ENCODE assay signal across 14 mouse cellular contexts in the genomic region with DNA sequence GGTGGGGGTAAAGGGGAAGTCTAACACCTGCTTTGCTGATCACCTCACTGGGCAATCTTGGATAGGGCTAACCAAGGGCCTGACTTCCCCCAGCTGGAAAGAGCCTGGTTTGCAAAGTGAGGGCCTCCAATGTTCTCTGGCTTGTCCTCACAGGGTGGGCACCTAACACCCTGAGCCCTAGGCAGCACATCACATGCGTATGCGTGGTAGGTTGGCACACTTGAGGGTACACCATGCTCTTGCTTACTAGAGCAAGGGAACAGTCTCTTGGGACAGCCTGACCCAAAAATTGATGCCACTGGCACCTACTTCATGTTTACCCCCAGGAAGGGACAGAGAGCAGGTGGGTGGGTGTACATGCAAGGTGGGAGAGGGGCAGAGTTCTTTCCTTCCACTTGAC. TPM values are rescaled to one million over a fixed set of nuclear protein-coding genes. Genes with fewer than 3 reads are reported as not detected.
DNase-seq lines count a peak whose midpoint lies in the region; ATAC-seq lines count a peak whose summit lies in the region.
"Had no signal": no experiment of that assay in that cellular context is flagged by ENCODE, and none has a peak within 500 bp of the region (broad histone marks: within the 10 kb centered on the region; RNA-seq: fewer than 3 reads in every experiment).

No protein-coding gene starts in this region.

- 88% methylated on average over 2 of the region's 2 CpGs for WGBS in heart, embryonic 14.5 days
- WGBS in hindbrain, embryonic 12.5 days = 90% methylated on average over 2 of the region's 2 CpGs
- 91% methylated on average over 2 of the region's 2 CpGs for WGBS in midbrain, embryonic 14.5 days

- peak overlapping the region in 1 of 2 experiments; percentile 62; a peak in 1 of 4 replicates for H3K4me3 ChIP-seq in heart, embryonic 14.5 days (ENCODE audit: control insufficient read depth in 1 of 2, insufficient read depth in 1 of 2, low read depth in 1 of 2, low read length in 2 of 2)
- H3K4me3 ChIP-seq in brown adipose tissue, adult 24 weeks (ENCODE audit: insufficient read depth, low read depth, low read length) = peak overlapping the region; percentile 69
- peak overlapping the region; percentile 77 for H3K4me3 ChIP-seq in hindbrain, embryonic 12.5 days
- H3K4me3 ChIP-seq in midbrain, embryonic 14.5 days (replicated peaks; ENCODE audit: low read depth, low read length) = peak overlapping the region; percentile 69
- H3K4me3 ChIP-seq: myocyte had no signal

- H3K27me3 ChIP-seq in heart, embryonic 14.5 days (ENCODE audit: control insufficient read depth, insufficient read depth, low read length) = peaks cover 27% of the 10 kb centered on the region
- peaks cover 32% of the 10 kb centered on the region for H3K27me3 ChIP-seq in hindbrain, embryonic 12.5 days
- no peaks in the 10 kb centered on the region for H3K27me3 ChIP-seq in midbrain, embryonic 14.5 days (ENCODE audit: control insufficient read depth, insufficient read depth, low read length)

- no peaks in the 10 kb centered on the region for H3K9me3 ChIP-seq in heart, embryonic 14.5 days (ENCODE audit: control insufficient read depth, low read length)
- no peaks in the 10 kb centered on the region for H3K9me3 ChIP-seq in hindbrain, embryonic 12.5 days (replicated peaks)
- no peaks in the 10 kb centered on the region for H3K9me3 ChIP-seq in midbrain, embryonic 14.5 days (ENCODE audit: control insufficient read depth, low read length)

- peak overlapping the region; percentile 98 for H3K4me2 ChIP-seq in heart, embryonic 14.5 days (ENCODE audit: low read length)
- H3K4me2 ChIP-seq in hindbrain, embryonic 12.5 days (replicated peaks) = peak overlapping the region; percentile 89
- peak overlapping the region; percentile 65 for H3K4me2 ChIP-seq in midbrain, embryonic 14.5 days (ENCODE audit: low read length)

- DNase-seq in heart, postnatal 4 days = no peak
- no peak for DNase-seq in midbrain, embryonic 14.5 days
- DNase-seq in right cerebral cortex, postnatal 36 days (ENCODE audit: low spot score in 2 of 2) = no peak
- no peak for DNase-seq in left cerebral cortex, adult 18-20 months (ENCODE audit: low spot score in 2 of 2)
- no peak for DNase-seq in kidney, postnatal 4 days
- DNase-seq: adrenal gland, adult 2 months; embryo, embryonic 11 days; kidney, adult 18-20 months; thymus, adult 2 months had no signal

- no peak overlapping the region for H3K27ac ChIP-seq in heart, embryonic 14.5 days (replicated peaks in 1 of 2; ENCODE audit: control insufficient read depth in 1 of 2, insufficient read depth in 1 of 2, low read depth in 2 of 2, low read length in 2 of 2)
- peak overlapping the region; percentile 39 for H3K27ac ChIP-seq in brown adipose tissue, adult 24 weeks (replicated peaks; ENCODE audit: low read depth, low read length)
- no peak overlapping the region for H3K27ac ChIP-seq in hindbrain, embryonic 12.5 days
- H3K27ac ChIP-seq in midbrain, embryonic 14.5 days (replicated peaks; ENCODE audit: low read depth, low read length) = peak overlapping the region; percentile 92; the same call in 1 of the 2 replicates

- ATAC-seq in heart, embryonic 14.5 days (ENCODE audit: insufficient number of reproducible peaks, insufficient read depth, low FRiP score, low read depth) = no peak
- ATAC-seq in hindbrain, embryonic 12.5 days (ENCODE audit: low FRiP score) = no peak
- no peak for ATAC-seq in midbrain, embryonic 14.5 days (ENCODE audit: low FRiP score, low TSS enrichment)
- ATAC-seq: CD4-positive, CD25-positive, alpha-beta regulatory T cell, adult 4 months had no signal

- H3K9ac ChIP-seq in heart, embryonic 14.5 days (ENCODE audit: low read length) = no peak overlapping the region
- peak overlapping the region; percentile 94 for H3K9ac ChIP-seq in hindbrain, embryonic 12.5 days
- peak overlapping the region; percentile 90 for H3K9ac ChIP-seq in midbrain, embryonic 14.5 days (replicated peaks; ENCODE audit: low read length)

- H3K36me3 ChIP-seq in heart, embryonic 14.5 days (ENCODE audit: control insufficient read depth, insufficient read depth, low read length) = no peaks in the 10 kb centered on the region
- H3K36me3 ChIP-seq in hindbrain, embryonic 12.5 days = no peaks in the 10 kb centered on the region
- H3K36me3 ChIP-seq in midbrain, embryonic 14.5 days (ENCODE audit: control insufficient read depth, insufficient read depth, low read length) = no peaks in the 10 kb centered on the region

- peaks cover 5 to 13% of the 10 kb centered on the region in 2 experiments for H3K4me1 ChIP-seq in heart, embryonic 14.5 days (ENCODE audit: control insufficient read depth in 2 of 2, insufficient read depth in 2 of 2, low read length in 2 of 2)
- H3K4me1 ChIP-seq in brown adipose tissue, adult 24 weeks (ENCODE audit: control insufficient read depth, insufficient read depth, insufficient read length, low read length) = peaks cover 12% of the 10 kb centered on the region
- peaks cover 43% of the 10 kb centered on the region for H3K4me1 ChIP-seq in hindbrain, embryonic 12.5 days
- peaks cover 23% of the 10 kb centered on the region for H3K4me1 ChIP-seq in midbrain, embryonic 14.5 days (ENCODE audit: control insufficient read depth, insufficient read depth, low read length)

RNA-seq across cellular contexts. Expression of a gene that starts 2.0 kb away (rescaled TPM):
- 3.3 and 3.7 TPM in 2 replicates for polyA plus RNA-seq in heart, embryonic 14.5 days (2014; fragmentation: Nextera tagmentation; extraction: Ambion mirVana)
- 10 to 100 TPM; 17.0 to 18.0 TPM for total RNA-seq in heart, postnatal 4 days (2021)
- polyA plus RNA-seq in brown adipose tissue, adult 24 weeks (2012; ENCODE audit: insufficient read depth, insufficient read length, missing spikeins) = 3.2 and 3.5 TPM in 2 replicates
- 8.8 and 9.3 TPM in 2 replicates for polyA plus RNA-seq in hindbrain, embryonic 12.5 days (2016; fragmentation: Nextera tagmentation; extraction: Ambion mirVana)
- polyA plus RNA-seq in midbrain, embryonic 14.5 days (2014; fragmentation: Nextera tagmentation; extraction: Ambion mirVana) = 12.6 TPM in 2 replicates
- total RNA-seq in left cerebral cortex, adult 18-20 months (2021) = 10 to 100 TPM; 53.7 to 55.4 TPM
- polyA plus RNA-seq: CD4-positive, CD25-positive, alpha-beta regulatory T cell, adult 4 months had no signal

RNA-seq across cellular contexts. Expression of a gene that starts 46.6 kb away (rescaled TPM):
- 61.9 and 64.7 TPM in 2 replicates for polyA plus RNA-seq in heart, embryonic 14.5 days (2014; fragmentation: Nextera tagmentation; extraction: Ambion mirVana)
- 10 to 100 TPM; 55.6 to 55.9 TPM for total RNA-seq in heart, postnatal 4 days (2021)
- polyA plus RNA-seq in brown adipose tissue, adult 24 weeks (2012; ENCODE audit: insufficient read depth, insufficient read length, missing spikeins) = 23.2 and 24.3 TPM in 2 replicates
- 112 and 123 TPM in 2 replicates for polyA plus RNA-seq in hindbrain, embryonic 12.5 days (2016; fragmentation: Nextera tagmentation; extraction: Ambion mirVana)
- polyA plus RNA-seq in midbrain, embryonic 14.5 days (2014; fragmentation: Nextera tagmentation; extraction: Ambion mirVana) = 52.0 and 66.0 TPM in 2 replicates
- total RNA-seq in left cerebral cortex, adult 18-20 months (2021) = 10 to 100 TPM; 53.3 to 53.6 TPM

RNA-seq across cellular contexts. Expression of a gene that starts 52.4 kb away (rescaled TPM):
- not detected in 2 replicates for polyA plus RNA-seq in heart, embryonic 14.5 days (2014; fragmentation: Nextera tagmentation; extraction: Ambion mirVana)
- total RNA-seq in heart, postnatal 4 days (2021) = not detected
- polyA plus RNA-seq in brown adipose tissue, adult 24 weeks (2012; ENCODE audit: insufficient read depth, insufficient read length, missing spikeins) = 0.99 TPM in 1 of 2 replicates, not detected in the other
- polyA plus RNA-seq in hindbrain, embryonic 12.5 days (2016; fragmentation: Nextera tagmentation; extraction: Ambion mirVana) = 0.32 TPM in 1 of 2 replicates, not detected in the other
- polyA plus RNA-seq in midbrain, embryonic 14.5 days (2014; fragmentation: Nextera tagmentation; extraction: Ambion mirVana) = not detected in 2 replicates
- under 1 TPM in 1 of 2 experiments, not detected in 1; 0.23 TPM for total RNA-seq in left cerebral cortex, adult 18-20 months (2021)
- polyA plus RNA-seq: CD4-positive, CD25-positive, alpha-beta regulatory T cell, adult 4 months; myocyte had no signal

Comparison
In these comparisons a context has a peak if more than half of its experiments do, and no peak if none do; other contexts are left out.
1. H3K27ac ChIP-seq: peak in brown adipose tissue, adult 24 weeks (single experiment) and midbrain, embryonic 14.5 days (single experiment); none in heart, embryonic 14.5 days (0 of 2) and hindbrain, embryonic 12.5 days (single experiment).
2. Peak in every context shown above with its lines, with median percentiles within 50 percentile points of each other: H3K4me2 ChIP-seq.